Mouse (Mus musculus) kidney, embryonic 16.5 days (tissue): ENCODE measurements around the gene Ldb3. TPM values are rescaled to one million over a fixed set of nuclear protein-coding genes. Genes with fewer than 3 reads are reported as not detected.

Source experiments
- ATAC-seq: fragments of 200-750 bp; cut with Nextera tagmentation; 2 replicates; pipeline ENCODE4 v1.8.0; 2017; ENCODE audit warnings: moderate TSS enrichment; ENCODE audit not compliant: low FRiP score, low TSS enrichment
- H3K27ac ChIP-seq: fragments of 300-500 bp; sonication (generic); 2 replicates; pipeline ENCODE4 v1.5.1; 2014; ENCODE audit warnings: low read length
- H3K27me3 ChIP-seq: fragments of 300-500 bp; sonication (generic); 2 replicates; pipeline ENCODE4 v1.6.1; 2014; ENCODE audit warnings: low read length, control low read depth, mixed read lengths; ENCODE audit not compliant: insufficient read depth
- H3K36me3 ChIP-seq: fragments of 300-500 bp; sonication (generic); 2 replicates; pipeline ENCODE4 v1.6.1; 2014; ENCODE audit warnings: low read length, control low read depth, mixed read lengths; ENCODE audit not compliant: insufficient read depth
- H3K4me1 ChIP-seq: fragments of 300-500 bp; sonication (generic); 2 replicates; pipeline ENCODE4 v1.6.1; 2014; ENCODE audit warnings: low read length, control low read depth, mixed read lengths; ENCODE audit not compliant: insufficient read depth
- H3K4me2 ChIP-seq: fragments of 300-500 bp; sonication (generic); replicated peaks from 2 replicates; pipeline ENCODE4 v1.6.1; 2014; ENCODE audit warnings: low read depth, low read length
- H3K4me3 ChIP-seq: fragments of 300-500 bp; sonication (generic); 2 replicates; pipeline ENCODE4 v1.5.1; 2014; ENCODE audit warnings: mild to moderate bottlenecking, low read length
- H3K9ac ChIP-seq: fragments of 300-500 bp; sonication (generic); replicated peaks from 2 replicates; pipeline ENCODE4 v1.6.1; 2014; ENCODE audit warnings: low read length
- H3K9me3 ChIP-seq: fragments of 300-500 bp; sonication (generic); 2 replicates; pipeline ENCODE4 v1.6.1; 2016; ENCODE audit warnings: low read length, control low read depth
- WGBS: fragments of 180-500 bp; shearing (Covaris S2); extraction: QIAGEN DNeasy Blood & Tissue Kit; methylation state at CpG from one replicate; pipeline ENCODE4 v1.1.7; 2014; 5-methylcytosine and 5-hydroxymethylcytosine counted together
- polyA plus RNA-seq: library from polyadenylated mRNA; unstranded; fragments of >200 nt; fragmentation: Nextera tagmentation; extraction: Ambion mirVana; gene quantifications from 2 replicates; pipeline ENCODE4 v1.2.1, GENCODE M21; 2015

Ldb3 gene
- polyA plus RNA-seq, 1 experiment from 2014 or later: 2.2 TPM

- no peaks in the 10 kb centered on the region for H3K27me3 ChIP-seq
- 58% methylated on average over 15 of the region's 15 CpGs for WGBS
- H3K27ac ChIP-seq: no peak overlapping the region
- no peak overlapping the region for H3K9ac ChIP-seq
- H3K4me2 ChIP-seq: no peak overlapping the region
- H3K36me3 ChIP-seq: no peaks in the 10 kb centered on the region
- no peaks in the 10 kb centered on the region for H3K9me3 ChIP-seq
- ATAC-seq: no peak
- H3K4me3 ChIP-seq: no peak overlapping the region
- H3K4me1 ChIP-seq: peaks cover 3% of the 10 kb centered on the region; the same call in 1 of the 2 replicates
Measured at GRCm38 (mm10) chr14:34591741-34592535, 3.5 kb upstream of the Ldb3 start.

GRCm38 (mm10) chr14:34590743-34591675 is 2.5 kb upstream of the Ldb3 start:
- H3K9ac ChIP-seq: no peak overlapping the region
- no peaks in the 10 kb centered on the region for H3K27me3 ChIP-seq
- H3K4me3 ChIP-seq: no peak overlapping the region
- WGBS: 69% methylated on average over 24 of the region's 24 CpGs
- H3K4me1 ChIP-seq: peaks cover 3% of the 10 kb centered on the region; the same call in 1 of the 2 replicates
- H3K27ac ChIP-seq: no peak overlapping the region
- no peak overlapping the region; the same call in 1 of the 2 replicates for H3K4me2 ChIP-seq
- no peaks in the 10 kb centered on the region for H3K9me3 ChIP-seq
- H3K36me3 ChIP-seq: no peaks in the 10 kb centered on the region
- ATAC-seq: no peak

- Histone ChIP-seq H3K9ac (no peak overlapping the region), H3K27ac (no peak overlapping the region), H3K36me3 (no peaks in the 10 kb centered on the region), H3K4me1 (peaks cover 3% of the 10 kb centered on the region; the same call in 1 of the 2 replicates), H3K9me3 (no peaks in the 10 kb centered on the region), H3K27me3 (no peaks in the 10 kb centered on the region), H3K4me2 (no peak overlapping the region), H3K4me3 (no peak overlapping the region)
- WGBS: 86% methylated on average over 5 of the region's 5 CpGs
- ATAC-seq: no peak
Measured at GRCm38 (mm10) chr14:34590017-34590570, 1.6 kb upstream of the Ldb3 start.

- Histone ChIP-seq H3K4me1 (peaks cover 3% of the 10 kb centered on the region; the same call in 1 of the 2 replicates), H3K4me2 (no peak overlapping the region), H3K27me3 (no peaks in the 10 kb centered on the region), H3K4me3 (no peak overlapping the region), H3K27ac (no peak overlapping the region), H3K9me3 (no peaks in the 10 kb centered on the region), H3K36me3 (no peaks in the 10 kb centered on the region), H3K9ac (no peak overlapping the region)
- ATAC-seq: no peak
- 93% methylated on average over 8 of the region's 8 CpGs for WGBS
Measured at GRCm38 (mm10) chr14:34589185-34589713, 767 bp upstream of the Ldb3 start.

GRCm38 (mm10) chr14:34588005-34588404 is 477 bp downstream of the Ldb3 start:
- no peak overlapping the region for H3K4me2 ChIP-seq
- peaks cover 3% of the 10 kb centered on the region; the same call in 1 of the 2 replicates for H3K4me1 ChIP-seq
- no peaks in the 10 kb centered on the region for H3K27me3 ChIP-seq
- no peak overlapping the region for H3K9ac ChIP-seq
- no peaks in the 10 kb centered on the region for H3K9me3 ChIP-seq
- no peak for ATAC-seq
- H3K36me3 ChIP-seq: no peaks in the 10 kb centered on the region
- no peak overlapping the region for H3K4me3 ChIP-seq
- 61% methylated on average over 5 of the region's 5 CpGs for WGBS
- no peak overlapping the region for H3K27ac ChIP-seq

- H3K27ac ChIP-seq: no peak overlapping the region
- H3K4me3 ChIP-seq: no peak overlapping the region
- no peak for ATAC-seq
- 80% methylated on average over 3 of the region's 3 CpGs for WGBS
- H3K36me3 ChIP-seq: no peaks in the 10 kb centered on the region
- no peak overlapping the region for H3K4me2 ChIP-seq
- H3K4me1 ChIP-seq: peaks cover 3% of the 10 kb centered on the region; the same call in 1 of the 2 replicates
- H3K27me3 ChIP-seq: no peaks in the 10 kb centered on the region
- H3K9me3 ChIP-seq: no peaks in the 10 kb centered on the region
- no peak overlapping the region for H3K9ac ChIP-seq
Measured at GRCm38 (mm10) chr14:34586871-34587270, 1.6 kb downstream of the Ldb3 start.

- Histone ChIP-seq H3K9ac (no peak overlapping the region), H3K9me3 (no peaks in the 10 kb centered on the region), H3K4me3 (no peak overlapping the region), H3K27ac (no peak overlapping the region), H3K4me1 (peaks cover 3% of the 10 kb centered on the region; the same call in 1 of the 2 replicates), H3K36me3 (no peaks in the 10 kb centered on the region), H3K27me3 (no peaks in the 10 kb centered on the region), H3K4me2 (no peak overlapping the region)
- ATAC-seq: no peak
- 82% methylated on average over 9 of the region's 9 CpGs for WGBS
Measured at GRCm38 (mm10) chr14:34585358-34586105, 3.0 kb downstream of the Ldb3 start.

- no peak overlapping the region for H3K9ac ChIP-seq
- H3K36me3 ChIP-seq: no peaks in the 10 kb centered on the region
- no peaks in the 10 kb centered on the region for H3K27me3 ChIP-seq
- ATAC-seq: no peak
- no peak overlapping the region for H3K4me2 ChIP-seq
- 65% methylated on average over 3 of the region's 3 CpGs for WGBS
- no peak overlapping the region for H3K27ac ChIP-seq
- H3K9me3 ChIP-seq: no peaks in the 10 kb centered on the region
- H3K4me3 ChIP-seq: no peak overlapping the region
- no peaks in the 10 kb centered on the region for H3K4me1 ChIP-seq
Measured at GRCm38 (mm10) chr14:34582740-34583427, 5.6 kb downstream of the Ldb3 start.
